Mouse (Mus musculus) liver, embryonic 15.5 days (tissue): ENCODE results near the gene Pip4k2a. TPM values are rescaled to one million over a fixed set of nuclear protein-coding genes. Genes with fewer than 3 reads are reported as not detected.

Source experiments
- ATAC-seq: fragments of 200-750 bp; cut with Nextera tagmentation; 2 replicates; pipeline ENCODE4 v1.8.0; 2017; ENCODE audit warnings: moderate number of reproducible peaks, mild to moderate bottlenecking, moderate library complexity; ENCODE audit not compliant: insufficient read depth
- H3K27ac ChIP-seq: fragments of 300-500 bp; sonication (generic); replicated peaks from 2 replicates; pipeline ENCODE4 v1.5.1; 2015; ENCODE audit warnings: mild to moderate bottlenecking, inconsistent platforms
- H3K27me3 ChIP-seq: fragments of 300-500 bp; sonication (generic); 2 replicates; pipeline ENCODE4 v1.6.1; 2015; ENCODE audit warnings: mild to moderate bottlenecking, inconsistent platforms
- H3K36me3 ChIP-seq: fragments of 300-500 bp; sonication (generic); replicated peaks from 2 replicates; pipeline ENCODE4 v1.6.1; 2015; ENCODE audit warnings: moderate library complexity, mild to moderate bottlenecking, inconsistent platforms
- H3K4me1 ChIP-seq: fragments of 300-500 bp; sonication (generic); replicated peaks from 2 replicates; pipeline ENCODE4 v1.6.1; 2015; ENCODE audit warnings: inconsistent platforms
- H3K4me2 ChIP-seq: fragments of 300-500 bp; sonication (generic); 2 replicates; pipeline ENCODE4 v1.6.1; 2015; ENCODE audit warnings: moderate library complexity, mild to moderate bottlenecking, inconsistent platforms
- H3K4me3 ChIP-seq: fragments of 300-500 bp; sonication (generic); replicated peaks from 2 replicates; pipeline ENCODE4 v1.5.1; 2015; ENCODE audit warnings: mild to moderate bottlenecking, inconsistent platforms
- H3K9ac ChIP-seq: fragments of 300-500 bp; sonication (generic); 2 replicates; pipeline ENCODE4 v1.6.1; 2015; ENCODE audit warnings: moderate library complexity, mild to moderate bottlenecking, inconsistent platforms
- H3K9me3 ChIP-seq: fragments of 300-500 bp; sonication (generic); replicated peaks from 2 replicates; pipeline ENCODE4 v1.6.1; 2016; ENCODE audit warnings: inconsistent platforms
- WGBS: fragments of 180-500 bp; shearing (Covaris S2); methylation state at CpG from one replicate; pipeline ENCODE4 v1.1.7; 2015; ENCODE audit warnings: mixed read lengths; ENCODE audit not compliant: insufficient replicate concordance; 5-methylcytosine and 5-hydroxymethylcytosine counted together
- polyA plus RNA-seq: library from polyadenylated mRNA; unstranded; fragments of >200 nt; fragmentation: Nextera tagmentation; extraction: Ambion mirVana; gene quantifications from 2 replicates; pipeline ENCODE4 v1.2.1, GENCODE M21; 2015

Gene Pip4k2a
- polyA plus RNA-seq, 1 experiment from 2014 or later, result 16.9 TPM

DNA sequence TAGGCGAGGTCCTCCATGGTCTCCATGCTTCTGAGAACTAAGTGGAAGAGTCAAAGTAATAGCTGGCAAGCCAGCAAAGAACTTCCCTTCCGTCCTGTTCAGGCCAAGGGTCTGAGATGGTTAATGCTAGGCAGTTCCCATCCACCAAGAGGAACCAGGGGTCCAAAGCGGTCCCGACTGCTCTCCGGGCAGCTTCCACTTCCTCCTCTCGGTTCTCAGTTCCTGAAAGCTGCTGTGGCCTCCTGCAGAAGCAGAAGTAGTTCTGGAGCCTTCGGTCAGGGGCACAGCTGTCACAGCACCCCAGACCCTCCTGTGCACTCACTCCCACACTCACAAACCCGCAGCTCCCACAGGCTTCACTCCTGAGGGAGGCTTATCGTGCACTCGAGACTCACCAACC, 6.9 kb upstream of the Pip4k2a start:
- H3K4me3 ChIP-seq, result no peak overlapping the region
- peak overlapping the region; percentile 2; the same call in 1 of the 2 replicates for H3K27ac ChIP-seq
- H3K9ac ChIP-seq, result no peak overlapping the region
- no peaks in the 10 kb centered on the region; the same call in 1 of the 2 replicates for H3K27me3 ChIP-seq
- H3K4me1 ChIP-seq, result peaks cover 26% of the 10 kb centered on the region
- no peak overlapping the region for H3K4me2 ChIP-seq
- WGBS, result 18% methylated on average over 10 of the region's 10 CpGs
- H3K36me3 ChIP-seq, result no peaks in the 10 kb centered on the region
- H3K9me3 ChIP-seq, result no peaks in the 10 kb centered on the region
- ATAC-seq, result peak; percentile 52

DNA sequence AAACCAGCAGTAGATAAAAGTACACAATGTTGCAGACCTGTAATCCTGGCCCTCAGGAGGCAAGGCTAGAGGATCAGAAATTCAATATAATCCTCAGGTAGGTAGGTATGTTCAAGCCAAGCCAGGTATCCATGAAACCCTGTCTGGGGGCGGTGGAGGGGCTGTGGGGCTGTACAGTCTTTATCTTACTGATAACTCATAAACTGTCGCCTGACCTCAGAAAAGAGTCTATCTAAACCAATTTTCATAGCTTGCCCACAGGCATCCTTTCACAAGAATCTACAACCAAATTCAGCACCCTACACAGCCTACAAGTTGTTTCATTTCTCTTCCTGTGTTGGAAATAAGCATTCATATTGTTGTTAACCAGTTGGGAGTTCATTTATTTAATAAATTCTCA, 1.5 kb upstream of the Pip4k2a start:
- no peak for ATAC-seq
- H3K9me3 ChIP-seq, result no peaks in the 10 kb centered on the region
- H3K4me3 ChIP-seq, result no peak overlapping the region
- H3K36me3 ChIP-seq, result no peaks in the 10 kb centered on the region
- no peaks in the 10 kb centered on the region; the same call in 1 of the 2 replicates for H3K27me3 ChIP-seq
- H3K27ac ChIP-seq, result no peak overlapping the region
- peak overlapping the region; percentile 90; the same call in 1 of the 2 replicates for H3K4me2 ChIP-seq
- WGBS, result 22% methylated on average over 2 of the region's 2 CpGs
- peaks cover 36% of the 10 kb centered on the region for H3K4me1 ChIP-seq
- H3K9ac ChIP-seq, result no peak overlapping the region

DNA sequence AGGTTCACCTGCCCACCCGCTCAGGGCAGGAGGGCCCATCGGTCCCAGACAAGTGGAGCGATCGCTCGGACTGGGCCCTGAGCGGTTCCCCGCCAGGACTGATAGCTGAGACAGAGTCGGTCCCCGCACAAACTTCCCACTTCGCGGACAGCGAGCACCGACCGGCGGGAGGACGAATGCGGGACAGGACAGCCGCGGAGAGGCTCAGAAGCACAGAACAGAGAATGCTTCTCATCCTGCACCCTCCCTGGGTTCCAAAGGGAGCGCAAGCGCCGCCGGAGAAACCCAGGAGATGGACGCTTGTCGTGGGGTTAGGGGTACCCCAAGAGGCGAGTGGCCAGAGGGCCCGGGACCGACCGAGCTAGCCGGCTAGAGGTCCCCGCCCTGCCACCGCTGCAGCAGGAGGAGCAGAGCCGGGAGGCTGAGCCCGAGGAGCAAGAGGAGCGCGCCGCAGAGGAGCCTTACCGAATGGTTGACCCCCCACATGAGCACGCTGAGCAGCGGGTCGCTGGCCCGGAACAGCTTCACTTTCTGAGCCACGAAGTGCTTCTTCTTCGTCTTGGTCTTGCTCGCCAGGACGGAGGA, 447 bp downstream of the Pip4k2a start:
- WGBS, result under 1% methylated on average over 46 of the region's 46 CpGs
- peak; percentile 71 for ATAC-seq

DNA sequence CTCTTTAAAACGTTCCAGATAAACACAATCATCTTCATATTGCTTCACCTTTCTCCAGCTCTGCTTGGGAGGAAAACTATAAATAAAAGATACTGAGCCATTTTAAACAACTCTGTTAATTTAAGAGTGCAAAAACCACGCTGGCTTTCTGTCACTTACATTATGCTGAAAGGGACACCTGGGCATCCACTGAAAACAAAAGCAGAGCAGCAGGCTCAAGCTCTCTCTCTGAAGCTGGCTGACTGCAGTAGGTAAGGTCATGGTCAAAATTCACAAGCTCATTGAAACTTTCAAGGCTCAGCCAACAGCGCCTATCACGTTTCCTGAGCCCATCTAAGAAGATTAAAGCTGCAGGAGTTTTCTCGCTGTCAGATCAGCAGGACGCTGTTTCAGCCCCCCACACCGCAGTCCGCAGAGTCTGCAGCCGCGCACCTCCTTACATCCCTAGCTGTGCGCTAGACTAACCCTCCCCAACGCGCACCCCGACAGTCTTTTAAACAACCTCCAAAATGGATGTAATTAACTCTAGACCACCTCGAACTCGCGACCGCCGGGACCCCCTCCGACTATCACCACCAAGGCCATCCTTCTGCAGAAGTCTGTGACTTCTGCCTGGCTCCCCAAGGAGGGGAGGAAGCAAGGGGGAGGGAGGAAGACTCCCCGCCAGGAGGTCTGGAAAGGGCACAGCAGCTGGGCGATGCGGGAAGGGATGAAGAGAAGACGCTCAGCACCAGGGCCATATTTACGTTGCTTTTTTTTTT, 1.3 kb downstream of the Pip4k2a start:
- H3K27me3 ChIP-seq, result no peaks in the 10 kb centered on the region; the same call in 1 of the 2 replicates
- ATAC-seq, result no peak
- H3K4me3 ChIP-seq, result peak overlapping the region; percentile 91
- H3K27ac ChIP-seq, result peak overlapping the region; percentile 99
- H3K4me1 ChIP-seq, result peaks cover 61% of the 10 kb centered on the region
- H3K9ac ChIP-seq, result peak overlapping the region; percentile 96
- no peaks in the 10 kb centered on the region for H3K9me3 ChIP-seq
- no peaks in the 10 kb centered on the region for H3K36me3 ChIP-seq
- WGBS, result 0% methylated on average over 25 of the region's 25 CpGs
- peak overlapping the region; percentile 90 for H3K4me2 ChIP-seq

More for the DNA sequence above, 447 bp downstream of the Pip4k2a start:
- Histone ChIP-seq H3K27ac (peak overlapping the region; percentile 99), H3K36me3 (no peaks in the 10 kb centered on the region), H3K4me1 (peaks cover 53% of the 10 kb centered on the region), H3K4me3 (peak overlapping the region; percentile 91), H3K4me2 (peak overlapping the region; percentile 90), H3K27me3 (no peaks in the 10 kb centered on the region; the same call in 1 of the 2 replicates), H3K9ac (peak overlapping the region; percentile 96), H3K9me3 (no peaks in the 10 kb centered on the region)

DNA sequence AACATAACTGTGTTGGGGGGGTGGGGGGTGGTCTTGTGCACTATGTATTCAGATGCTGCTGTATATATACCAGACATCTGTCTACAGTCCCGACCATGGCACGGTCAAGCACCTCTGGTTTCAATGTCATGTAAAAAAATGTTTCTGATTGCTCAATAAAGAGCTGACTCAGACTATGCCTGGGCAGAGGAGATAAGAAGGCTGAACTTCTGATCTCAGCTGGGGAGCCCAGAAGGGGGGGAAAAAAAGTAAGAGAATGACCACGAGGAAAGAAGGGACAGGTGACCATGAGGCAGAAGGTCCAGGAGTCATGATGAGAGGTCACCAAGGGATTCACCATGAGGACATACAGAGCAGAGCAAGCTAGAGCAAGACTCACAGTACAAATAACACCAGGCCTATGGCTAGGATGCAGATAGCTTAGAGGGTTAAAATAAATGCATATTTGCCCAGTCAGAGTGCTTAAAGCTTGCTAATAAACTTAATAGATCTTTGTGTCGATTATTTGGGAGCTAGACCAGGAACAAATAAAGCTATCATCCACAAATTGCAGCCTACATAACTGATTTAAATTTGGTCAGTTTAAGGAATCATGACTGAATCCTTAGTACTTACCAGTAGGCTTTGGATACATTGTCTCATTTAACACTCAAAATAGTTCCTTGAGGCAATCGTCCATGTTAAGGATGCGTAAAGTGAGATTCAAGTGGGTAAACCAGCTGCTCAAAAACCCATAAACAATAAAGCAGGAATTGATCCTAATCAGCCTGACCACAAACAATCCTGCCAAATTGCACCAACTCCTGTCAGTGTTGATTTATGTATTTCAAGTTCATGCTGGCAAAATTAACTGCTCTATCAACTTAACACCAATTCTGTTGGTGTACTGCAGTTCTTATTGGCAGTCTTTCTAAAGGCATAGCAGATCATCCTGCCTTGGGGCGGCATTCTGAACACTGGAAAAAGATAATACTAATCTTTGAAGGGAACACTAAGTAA, 5.1 kb downstream of the Pip4k2a start:
- Histone ChIP-seq H3K4me1 (peaks cover 59% of the 10 kb centered on the region), H3K9ac (peak overlapping the region; percentile 7; the same call in 1 of the 2 replicates)

DNA sequence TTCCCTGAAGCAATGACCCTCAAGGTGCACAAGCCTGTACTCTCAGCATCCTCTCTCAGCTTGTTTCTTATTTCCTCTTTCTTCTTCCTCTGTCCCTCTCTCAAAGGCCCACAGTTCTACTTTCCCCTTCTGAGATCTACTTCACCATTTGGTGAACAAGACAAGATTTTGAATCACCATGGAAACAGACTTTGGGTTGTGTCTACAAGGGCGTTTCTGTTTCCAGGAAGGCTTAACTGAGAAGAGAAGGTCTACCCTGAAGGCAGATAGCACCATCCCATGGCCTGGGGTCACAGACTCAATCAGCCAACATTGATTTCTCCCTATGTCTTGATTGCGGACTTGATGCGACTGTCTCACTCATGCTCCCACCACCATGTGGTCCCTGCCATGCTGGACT, 9.0 kb downstream of the Pip4k2a start:
- no peak for ATAC-seq

More for the DNA sequence above, 5.1 kb downstream of the Pip4k2a start:
- peak overlapping the region; percentile 77 for H3K27ac ChIP-seq
- peak; percentile 88 for ATAC-seq
- 19% methylated on average over 7 of the region's 7 CpGs for WGBS
- 0 out of 2 replicates have a peak, but pooled peaks cover 3% of the 10 kb centered on the region for H3K9me3 ChIP-seq
- no peaks in the 10 kb centered on the region for H3K36me3 ChIP-seq
- H3K4me2 ChIP-seq, result peak overlapping the region; percentile 42
- H3K27me3 ChIP-seq, result no peaks in the 10 kb centered on the region
- peak overlapping the region; percentile 0 for H3K4me3 ChIP-seq

DNA sequence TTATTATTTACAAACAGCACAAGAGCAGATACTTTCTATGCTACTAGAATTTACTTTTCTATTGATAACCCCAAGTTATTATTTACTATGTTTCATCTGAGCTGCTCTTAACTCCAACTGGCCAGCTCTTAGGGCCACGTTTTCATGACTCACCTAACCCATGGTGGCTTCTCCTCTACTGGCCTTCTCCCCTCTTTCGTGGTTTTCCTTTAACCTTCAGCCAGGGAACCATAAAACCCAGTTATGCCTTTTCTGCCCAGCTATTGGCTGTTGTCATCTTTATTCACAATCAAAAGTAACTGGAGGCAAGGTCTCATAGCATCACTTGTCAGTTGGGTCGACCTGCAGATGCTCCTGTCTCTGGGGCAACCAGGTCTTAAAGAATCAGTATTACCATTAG, 12.4 kb downstream of the Pip4k2a start:
- Histone ChIP-seq H3K4me3 (no peak overlapping the region), H3K9ac (no peak overlapping the region), H3K36me3 (no peaks in the 10 kb centered on the region), H3K27me3 (no peaks in the 10 kb centered on the region), H3K4me1 (peaks cover 47% of the 10 kb centered on the region), H3K4me2 (no peak overlapping the region), H3K9me3 (no peaks in the 10 kb centered on the region), H3K27ac (no peak overlapping the region)
- 55% methylated on average over 3 of the region's 3 CpGs for WGBS
- no peak for ATAC-seq

More for the DNA sequence above, 9.0 kb downstream of the Pip4k2a start:
- Histone ChIP-seq H3K4me3 (no peak overlapping the region), H3K4me1 (peaks cover 58% of the 10 kb centered on the region), H3K9ac (no peak overlapping the region), H3K27ac (no peak overlapping the region), H3K9me3 (0 out of 2 replicates have a peak, but pooled peaks cover 3% of the 10 kb centered on the region), H3K27me3 (no peaks in the 10 kb centered on the region), H3K4me2 (no peak overlapping the region), H3K36me3 (no peaks in the 10 kb centered on the region)
- WGBS, result 66% methylated on average over 3 of the region's 3 CpGs

DNA sequence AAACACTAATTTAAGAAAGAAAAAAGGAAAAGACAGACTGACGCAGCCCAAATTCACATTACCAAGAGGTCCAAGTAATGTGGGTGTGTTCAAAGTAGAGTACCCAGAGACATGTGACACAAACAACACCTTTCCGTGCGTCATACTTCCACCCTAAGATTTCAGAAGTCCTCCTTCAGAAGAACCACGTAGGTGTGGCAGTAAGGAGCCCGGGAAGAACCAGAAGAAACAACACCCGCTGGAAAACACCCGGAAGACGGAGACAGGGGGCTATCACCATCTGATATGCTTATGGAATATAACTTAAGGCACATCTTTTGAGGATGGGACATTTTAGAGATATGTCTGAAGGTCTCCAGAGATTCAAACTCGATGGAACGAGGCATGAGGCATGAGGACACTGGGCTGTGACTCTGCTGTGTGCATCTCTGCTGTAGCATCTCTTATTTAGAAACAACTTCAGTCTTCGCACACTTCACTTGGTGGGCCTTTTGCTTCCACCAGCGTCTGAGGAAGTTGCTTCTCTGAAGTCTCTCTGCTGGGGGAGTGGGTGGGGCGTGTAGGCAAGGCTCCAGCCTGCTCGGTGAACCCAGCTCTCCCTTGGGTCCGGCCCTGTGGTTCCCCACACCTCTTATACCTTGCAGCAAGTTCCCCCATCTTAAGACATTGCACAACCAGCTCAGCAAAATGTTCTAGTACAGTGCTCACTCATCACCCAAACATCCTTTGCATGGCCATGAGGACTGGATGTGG, 13.7 kb downstream of the Pip4k2a start:
- Histone ChIP-seq H3K4me1 (peaks cover 59% of the 10 kb centered on the region), H3K9me3 (no peaks in the 10 kb centered on the region), H3K27me3 (no peaks in the 10 kb centered on the region), H3K27ac (no peak overlapping the region), H3K36me3 (no peaks in the 10 kb centered on the region), H3K4me2 (no peak overlapping the region), H3K9ac (no peak overlapping the region), H3K4me3 (no peak overlapping the region)
- 0 out of 2 replicates have a peak, but pooled peaks have one; percentile 44 for ATAC-seq
- 74% methylated on average over 15 of the region's 15 CpGs for WGBS

DNA sequence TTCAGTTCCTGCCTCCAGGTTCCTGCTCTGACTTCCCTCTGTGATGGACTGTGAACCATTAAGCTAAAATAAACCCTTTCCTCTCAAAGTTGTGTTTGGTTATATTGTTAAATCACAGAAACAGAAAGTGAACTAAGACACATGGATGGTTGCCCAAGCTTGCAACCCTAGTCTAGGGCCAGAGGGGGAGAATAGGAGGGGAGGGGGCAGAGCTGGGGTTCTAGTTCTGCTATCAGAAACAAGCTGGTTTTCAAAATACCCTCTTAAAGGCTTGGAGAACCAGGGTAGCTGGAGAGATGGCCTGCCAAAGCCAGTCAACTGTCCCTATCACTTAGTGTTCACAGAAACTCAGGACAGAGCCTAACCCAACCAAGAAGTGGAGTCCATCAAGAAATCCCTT, 14.4 kb downstream of the Pip4k2a start:
- Histone ChIP-seq H3K27ac (no peak overlapping the region), H3K4me3 (no peak overlapping the region), H3K36me3 (no peaks in the 10 kb centered on the region), H3K9ac (no peak overlapping the region), H3K9me3 (no peaks in the 10 kb centered on the region), H3K27me3 (no peaks in the 10 kb centered on the region), H3K4me1 (peaks cover 56% of the 10 kb centered on the region), H3K4me2 (no peak overlapping the region)
- ATAC-seq, result no peak

DNA sequence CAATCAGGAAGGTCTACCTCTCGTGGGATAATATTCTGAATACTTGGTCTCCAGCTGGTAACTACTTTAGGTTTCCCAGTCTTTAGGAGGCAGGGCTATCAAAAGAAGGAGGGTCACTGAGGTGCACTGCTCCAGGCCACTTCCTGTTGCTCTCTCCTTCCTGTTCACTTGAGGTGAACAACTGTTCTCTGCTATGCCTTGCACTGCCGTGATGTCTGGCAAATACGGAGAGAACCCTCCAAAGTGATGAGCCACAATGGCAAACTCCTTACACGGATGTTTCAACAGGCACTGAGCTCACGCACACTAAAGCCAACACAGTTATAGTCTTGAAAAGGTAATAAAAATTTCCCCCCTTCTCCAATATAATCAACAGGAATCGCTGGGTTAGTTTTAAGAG, 15.3 kb downstream of the Pip4k2a start:
- Histone ChIP-seq H3K9me3 (no peaks in the 10 kb centered on the region), H3K4me3 (no peak overlapping the region), H3K27ac (no peak overlapping the region), H3K4me1 (peaks cover 58% of the 10 kb centered on the region), H3K9ac (no peak overlapping the region), H3K27me3 (no peaks in the 10 kb centered on the region), H3K4me2 (no peak overlapping the region), H3K36me3 (no peaks in the 10 kb centered on the region)
- ATAC-seq, result no peak
- 57% methylated on average over 6 of the region's 6 CpGs for WGBS
